Mouse (Mus musculus) thymus, adult 2 months (tissue): ENCODE results near the gene Cers5.

ENCODE experiments used
- CTCF ChIP-seq: fragments of 200-500 bp; IDR thresholded peaks from 2 replicates; pipeline ENCODE4 v1.5.1; 2012; ENCODE audit warnings: mild to moderate bottlenecking, control low read depth, low read length, moderate library complexity, borderline replicate concordance; ENCODE audit not compliant: control insufficient read depth, poor library complexity, insufficient read depth; ENCODE audit errors: extremely low read depth
- POLR2A ChIP-seq: fragments of 200-500 bp; IDR thresholded peaks from 2 replicates; pipeline ENCODE4 v1.6.1; 2012; ENCODE audit warnings: mild to moderate bottlenecking, low read length, control low read depth, moderate library complexity; ENCODE audit not compliant: control insufficient read depth, poor library complexity, insufficient read depth; ENCODE audit errors: extremely low read depth

GRCm38 (mm10) chr15:99723515-99724291 lies 49.0 kb downstream of the Cers5 start:
- TF ChIP-seq CTCF: no peak
- TF ChIP-seq POLR2A: no peak
